Mouse (Mus musculus): ENCODE data around the gene Lpin2.

DNA sequence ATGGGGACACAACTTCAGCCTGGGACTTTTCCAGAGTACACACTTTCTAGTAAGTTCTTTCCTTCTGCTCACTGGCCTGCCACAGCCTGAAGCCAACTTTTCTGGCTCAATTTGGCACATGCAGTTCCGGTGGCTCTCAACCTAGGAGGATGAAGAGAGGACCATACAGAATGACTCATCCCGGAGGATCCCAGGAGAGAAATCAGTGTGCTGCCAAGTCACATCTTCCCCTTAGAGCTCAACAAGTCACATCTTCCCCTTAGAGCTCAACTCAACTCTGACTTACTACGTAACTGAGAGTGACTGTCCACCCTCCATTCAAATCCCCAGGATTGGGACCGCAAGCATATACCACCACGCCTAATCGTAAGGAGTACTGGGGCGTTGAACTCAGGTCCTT lies 105.2 kb downstream of the Lpin2 start:
- TF ChIP-seq CTCF (IDR thresholded peaks at IDR 0.05; ENCODE audit: insufficient read depth, low read length) (no peak), POLR2A (IDR thresholded peaks at IDR 0.05; ENCODE audit: borderline replicate concordance, extremely low read depth, low read depth, low read length) (no peak)

Data from lung, adult 2 months (tissue).